Mouse (Mus musculus): ENCODE measurements around the gene Fbxo47. TPM values are rescaled to one million over a fixed set of nuclear protein-coding genes. Genes with fewer than 3 reads are reported as not detected.
A peak's percentile ranks its signal among the peaks of the same experiment; 100 is the strongest.

The Fbxo47 gene
- total RNA-seq (2018; cell fraction: chromatin; rRNA removed): 1 to 10 TPM in 1 of 26 experiments, under 1 TPM in 9, not detected in 16; 0.33 to 1.4 (median 0.46) TPM
- total RNA-seq (2018; cell fraction: cytosol; rRNA removed): under 1 TPM; 0.38 to 0.92 (median 0.59) TPM
- 1 to 10 TPM in 2 of 26 experiments, under 1 TPM in 14, not detected in 10; 0.18 to 1.9 (median 0.54) TPM for total RNA-seq (2018; cell fraction: nucleus; rRNA removed)
- polyA plus RNA-seq (2018): 0.14 to 0.69 TPM (median 0.51 TPM) in 3 replicates

GRCm38 (mm10) chr11:97883918-97884600 lies at the start of gene Fbxo47:
Gene Fbxo47 (minus strand): TSS chr11:97884154.
- under 1% methylated on average over 36 of the region's 37 CpGs for WGBS (ENCODE audit: missing documents)
- Histone ChIP-seq H3K4me3 (ENCODE audit: inconsistent target) (peak within 1 kb of the TSS; percentile 74), H3K79me2 (ENCODE audit: inconsistent target) (no peaks in the 10 kb centered on the region), H3K27ac (peak within 1 kb of the TSS; percentile 92), H3K36me3 (ENCODE audit: inconsistent target) (no peaks in the 10 kb centered on the region)

DNA sequence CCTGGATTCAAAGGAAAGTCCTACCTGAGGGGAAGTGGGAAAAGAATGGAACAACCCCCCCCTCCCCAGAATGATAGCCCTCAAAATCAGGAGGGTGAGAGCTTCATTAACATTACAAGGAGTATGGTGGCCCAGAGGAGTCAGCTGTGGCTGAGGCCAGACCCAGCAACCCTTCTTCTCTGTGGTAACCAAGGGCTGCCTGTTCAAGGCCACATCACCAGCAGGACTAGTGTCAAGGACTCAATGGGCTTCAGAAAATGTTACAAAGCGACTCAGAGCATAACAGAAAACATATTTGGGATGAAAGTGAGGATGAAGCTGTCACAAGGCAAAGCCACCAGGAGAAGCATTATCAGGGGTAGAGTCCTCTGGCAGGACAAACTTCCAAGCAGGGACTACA lies 49.6 kb upstream of the Fbxo47 start:
- no peak overlapping the region for H3K4me3 ChIP-seq (ENCODE audit: inconsistent target)
- no peaks in the 10 kb centered on the region for H3K79me2 ChIP-seq (ENCODE audit: inconsistent target)
- H3K36me3 ChIP-seq (ENCODE audit: inconsistent target): no peaks in the 10 kb centered on the region
- 100% methylated on average over 1 of the region's 1 CpGs for WGBS (ENCODE audit: missing documents)
- H3K27ac ChIP-seq: no peak overlapping the region

GRCm38 (mm10) chr11:97928905-97929304 lies 45.0 kb upstream of the Fbxo47 start:
- 95% methylated on average over 4 of the region's 4 CpGs for WGBS (ENCODE audit: missing documents)
- no peak overlapping the region for H3K27ac ChIP-seq
- H3K36me3 ChIP-seq (ENCODE audit: inconsistent target): no peaks in the 10 kb centered on the region
- H3K4me3 ChIP-seq (ENCODE audit: inconsistent target): no peak overlapping the region
- H3K79me2 ChIP-seq (ENCODE audit: inconsistent target): no peaks in the 10 kb centered on the region

GRCm38 (mm10) chr11:97924217-97924616 lies 40.3 kb upstream of the Fbxo47 start:
- WGBS (ENCODE audit: missing documents): 97% methylated on average over 9 of the region's 10 CpGs
- no peak overlapping the region for H3K4me3 ChIP-seq (ENCODE audit: inconsistent target)
- H3K27ac ChIP-seq: no peak overlapping the region
- no peaks in the 10 kb centered on the region for H3K36me3 ChIP-seq (ENCODE audit: inconsistent target)
- H3K79me2 ChIP-seq (ENCODE audit: inconsistent target): no peaks in the 10 kb centered on the region

DNA sequence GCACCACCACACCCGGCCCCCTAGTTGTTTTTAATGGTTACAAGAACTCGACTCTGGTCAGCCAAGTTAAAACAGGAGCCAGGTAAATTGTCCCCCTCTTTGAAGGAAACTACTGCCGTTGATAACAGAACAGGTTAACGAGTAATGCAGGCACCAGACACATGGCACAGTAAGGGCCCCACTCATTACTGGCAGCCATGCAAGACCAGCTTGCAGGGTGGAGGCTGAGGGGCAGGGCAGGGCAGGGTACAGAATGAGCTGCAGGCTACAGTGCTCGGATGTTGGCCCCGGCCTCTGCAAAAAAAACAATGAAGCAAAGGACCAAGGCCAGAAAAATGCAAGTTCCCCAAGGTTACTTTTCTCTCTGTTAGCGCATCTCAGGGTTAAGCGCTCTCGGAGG lies 39.7 kb upstream of the Fbxo47 start:
- Histone ChIP-seq H3K36me3 (ENCODE audit: inconsistent target) (no peaks in the 10 kb centered on the region), H3K4me3 (ENCODE audit: inconsistent target) (no peak overlapping the region), H3K79me2 (ENCODE audit: inconsistent target) (no peaks in the 10 kb centered on the region), H3K27ac (no peak overlapping the region)
- WGBS (ENCODE audit: missing documents): 91% methylated on average over 9 of the region's 9 CpGs

GRCm38 (mm10) chr11:97915974-97916503 lies 32.1 kb upstream of the Fbxo47 start:
- H3K27ac ChIP-seq: no peak overlapping the region
- 57% methylated on average over 6 of the region's 6 CpGs for WGBS (ENCODE audit: missing documents)
- H3K36me3 ChIP-seq (ENCODE audit: inconsistent target): no peaks in the 10 kb centered on the region
- H3K79me2 ChIP-seq (ENCODE audit: inconsistent target): no peaks in the 10 kb centered on the region
- H3K4me3 ChIP-seq (ENCODE audit: inconsistent target): no peak overlapping the region

GRCm38 (mm10) chr11:97915471-97915870 lies 31.5 kb upstream of the Fbxo47 start:
- H3K4me3 ChIP-seq (ENCODE audit: inconsistent target): no peak overlapping the region
- no peaks in the 10 kb centered on the region for H3K36me3 ChIP-seq (ENCODE audit: inconsistent target)
- H3K79me2 ChIP-seq (ENCODE audit: inconsistent target): no peaks in the 10 kb centered on the region
- H3K27ac ChIP-seq: no peak overlapping the region
- WGBS (ENCODE audit: missing documents): 100% methylated on average over 2 of the region's 2 CpGs

- no peak overlapping the region for H3K4me3 ChIP-seq (ENCODE audit: inconsistent target)
- H3K27ac ChIP-seq: no peak overlapping the region
- no peaks in the 10 kb centered on the region for H3K79me2 ChIP-seq (ENCODE audit: inconsistent target)
- WGBS (ENCODE audit: missing documents): 91% methylated on average over 14 of the region's 14 CpGs
- H3K36me3 ChIP-seq (ENCODE audit: inconsistent target): no peaks in the 10 kb centered on the region
Measured at GRCm38 (mm10) chr11:97913111-97913510, 29.2 kb upstream of the Fbxo47 start.

- Histone ChIP-seq H3K4me3 (ENCODE audit: inconsistent target) (no peak overlapping the region), H3K79me2 (ENCODE audit: inconsistent target) (no peaks in the 10 kb centered on the region), H3K36me3 (ENCODE audit: inconsistent target) (no peaks in the 10 kb centered on the region), H3K27ac (no peak overlapping the region)
- 77% methylated on average over 9 of the region's 11 CpGs for WGBS (ENCODE audit: missing documents)
Measured at GRCm38 (mm10) chr11:97908634-97909348, 24.8 kb upstream of the Fbxo47 start.

GRCm38 (mm10) chr11:97907935-97908334 lies 24.0 kb upstream of the Fbxo47 start:
- Histone ChIP-seq H3K27ac (no peak overlapping the region), H3K79me2 (ENCODE audit: inconsistent target) (no peaks in the 10 kb centered on the region), H3K4me3 (ENCODE audit: inconsistent target) (no peak overlapping the region), H3K36me3 (ENCODE audit: inconsistent target) (no peaks in the 10 kb centered on the region)
- WGBS (ENCODE audit: missing documents): 79% methylated on average over 5 of the region's 5 CpGs

DNA sequence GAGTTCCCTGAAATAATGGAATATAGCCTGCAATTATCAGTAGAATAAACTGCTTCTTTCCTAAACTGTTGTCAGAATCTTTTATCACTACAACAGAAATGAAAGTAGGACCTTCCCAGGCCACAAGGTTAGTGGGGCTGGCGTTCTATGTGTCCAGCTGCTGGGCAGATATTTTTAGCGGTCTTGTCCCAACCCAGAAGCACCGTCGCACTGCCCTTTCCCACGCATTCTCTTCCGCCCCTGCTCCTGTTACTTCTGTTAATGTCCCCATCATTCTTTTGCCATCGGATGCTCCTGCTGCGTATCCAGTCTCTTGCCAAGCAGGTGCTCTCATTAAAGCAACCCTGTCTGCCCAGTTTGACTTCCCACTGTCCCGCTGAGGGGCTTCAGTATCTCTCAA lies 23.0 kb upstream of the Fbxo47 start:
- 94% methylated on average over 9 of the region's 9 CpGs for WGBS (ENCODE audit: missing documents)
- Histone ChIP-seq H3K4me3 (ENCODE audit: inconsistent target) (no peak overlapping the region), H3K36me3 (ENCODE audit: inconsistent target) (no peaks in the 10 kb centered on the region), H3K27ac (no peak overlapping the region), H3K79me2 (ENCODE audit: inconsistent target) (no peaks in the 10 kb centered on the region)

GRCm38 (mm10) chr11:97905941-97906340 lies 22.0 kb upstream of the Fbxo47 start:
- H3K4me3 ChIP-seq (ENCODE audit: inconsistent target): no peak overlapping the region
- WGBS (ENCODE audit: missing documents): 84% methylated on average over 2 of the region's 2 CpGs
- H3K27ac ChIP-seq: no peak overlapping the region
- no peaks in the 10 kb centered on the region for H3K79me2 ChIP-seq (ENCODE audit: inconsistent target)
- H3K36me3 ChIP-seq (ENCODE audit: inconsistent target): no peaks in the 10 kb centered on the region

DNA sequence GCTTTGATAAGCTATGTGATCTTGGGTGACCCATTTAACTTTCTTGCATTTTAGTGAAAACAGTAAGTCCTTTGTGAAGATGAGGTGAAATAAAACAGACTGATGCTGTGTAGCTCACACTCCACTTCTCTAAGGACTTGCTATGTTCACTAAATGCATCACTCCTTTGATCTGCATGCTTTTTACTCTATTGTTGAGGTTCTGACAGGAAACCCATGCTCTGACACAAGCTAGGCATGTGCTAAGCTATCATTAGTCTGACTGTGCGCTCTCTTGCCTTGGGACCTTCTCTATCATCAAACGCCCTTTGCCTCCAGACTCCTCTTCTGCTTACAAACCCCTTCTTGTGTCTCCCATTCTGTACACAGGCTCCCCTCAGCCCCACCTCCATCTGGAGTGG lies 21.6 kb upstream of the Fbxo47 start:
- Histone ChIP-seq H3K36me3 (ENCODE audit: inconsistent target) (no peaks in the 10 kb centered on the region), H3K4me3 (ENCODE audit: inconsistent target) (no peak overlapping the region), H3K27ac (no peak overlapping the region), H3K79me2 (ENCODE audit: inconsistent target) (no peaks in the 10 kb centered on the region)
- no CpG with 5 or more reads among the region's 2 CpGs for WGBS (ENCODE audit: missing documents)

- 96% methylated on average over 13 of the region's 13 CpGs for WGBS (ENCODE audit: missing documents)
- Histone ChIP-seq H3K79me2 (ENCODE audit: inconsistent target) (no peaks in the 10 kb centered on the region), H3K27ac (no peak overlapping the region), H3K36me3 (ENCODE audit: inconsistent target) (no peaks in the 10 kb centered on the region), H3K4me3 (ENCODE audit: inconsistent target) (no peak overlapping the region)
Measured at GRCm38 (mm10) chr11:97904801-97905200, 20.8 kb upstream of the Fbxo47 start.

- 62% methylated on average over 6 of the region's 6 CpGs for WGBS (ENCODE audit: missing documents)
- peak overlapping the region; percentile 72 for H3K27ac ChIP-seq
- H3K79me2 ChIP-seq (ENCODE audit: inconsistent target): no peaks in the 10 kb centered on the region
- H3K36me3 ChIP-seq (ENCODE audit: inconsistent target): no peaks in the 10 kb centered on the region
- H3K4me3 ChIP-seq (ENCODE audit: inconsistent target): no peak overlapping the region
Measured at GRCm38 (mm10) chr11:97901806-97902205, 17.9 kb upstream of the Fbxo47 start.

Data from macrophage (primary cell).